Mouse (Mus musculus): ENCODE results near the gene Gpbar1. TPM values are rescaled to one million over a fixed set of nuclear protein-coding genes. Genes with fewer than 3 reads are reported as not detected.
A peak's percentile ranks its signal among the peaks of the same experiment; 100 is the strongest.

The Gpbar1 gene
- polyA plus RNA-seq, 1 experiment, result not detected

DNA sequence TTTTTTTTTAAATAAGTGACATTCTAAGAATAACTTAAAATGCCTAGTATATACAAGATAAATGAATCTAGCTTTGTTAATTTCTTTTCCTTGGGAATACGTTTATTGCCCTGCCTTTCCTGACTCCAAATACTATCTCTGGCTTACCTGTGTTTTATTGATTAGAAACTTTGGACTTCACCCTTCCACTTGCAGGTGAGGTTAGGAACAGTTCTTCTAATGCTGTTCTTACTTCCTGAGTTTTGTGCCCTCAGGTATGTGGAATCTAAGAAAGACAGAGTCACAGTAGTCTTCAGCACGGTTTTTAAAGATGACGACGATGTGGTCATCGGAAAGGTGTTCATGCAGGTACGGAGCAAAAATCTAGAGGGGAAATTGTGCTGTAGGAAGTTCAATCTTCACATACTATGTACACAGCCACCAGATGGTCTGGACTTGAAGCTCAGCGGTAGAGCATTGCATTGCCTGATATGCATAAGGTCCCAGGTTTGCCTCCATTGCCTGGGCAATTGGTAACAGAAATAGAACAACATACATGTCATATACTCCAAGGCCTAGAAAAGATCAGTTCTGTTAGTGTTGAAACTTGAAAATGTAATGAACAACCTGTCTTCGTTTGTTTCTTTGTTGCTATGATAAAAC, 22.5 kb upstream of the Gpbar1 start:
- H3K27ac ChIP-seq (replicated peaks; ENCODE audit: low read depth, low read length), result no peak overlapping the region
- no peak overlapping the region for H3K4me3 ChIP-seq (ENCODE audit: insufficient read depth, low read depth, low read length)

DNA sequence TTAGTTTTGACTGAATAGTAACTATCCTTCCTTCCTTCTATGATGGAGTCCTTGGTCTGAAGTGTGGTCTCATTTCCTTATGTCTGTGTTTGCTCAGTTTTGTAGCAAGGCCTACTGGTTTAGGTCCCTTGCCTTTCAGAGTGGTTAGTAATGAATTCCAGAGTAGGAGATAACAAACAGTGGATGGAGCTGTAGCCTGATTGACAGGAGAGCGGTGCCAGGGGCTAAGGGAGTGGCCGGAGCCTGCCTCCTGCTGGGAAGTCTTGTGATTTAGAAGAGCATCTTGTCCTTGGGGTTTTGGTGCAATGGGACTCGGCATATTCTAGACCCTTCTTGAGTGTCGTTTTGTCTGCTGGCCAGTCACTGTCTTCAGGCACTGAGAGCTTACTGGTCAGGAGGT, 21.6 kb upstream of the Gpbar1 start:
- Histone ChIP-seq H3K4me1 (ENCODE audit: control insufficient read depth, insufficient read depth, insufficient read length, low read length) (no peaks in the 10 kb centered on the region), H3K4me3 (ENCODE audit: insufficient read depth, low read depth, low read length) (no peak overlapping the region), H3K27ac (replicated peaks; ENCODE audit: low read depth, low read length) (no peak overlapping the region)

More for the DNA sequence above, 22.5 kb upstream of the Gpbar1 start:
- H3K4me1 ChIP-seq (ENCODE audit: control insufficient read depth, insufficient read depth, insufficient read length, low read length), result no peaks in the 10 kb centered on the region

DNA sequence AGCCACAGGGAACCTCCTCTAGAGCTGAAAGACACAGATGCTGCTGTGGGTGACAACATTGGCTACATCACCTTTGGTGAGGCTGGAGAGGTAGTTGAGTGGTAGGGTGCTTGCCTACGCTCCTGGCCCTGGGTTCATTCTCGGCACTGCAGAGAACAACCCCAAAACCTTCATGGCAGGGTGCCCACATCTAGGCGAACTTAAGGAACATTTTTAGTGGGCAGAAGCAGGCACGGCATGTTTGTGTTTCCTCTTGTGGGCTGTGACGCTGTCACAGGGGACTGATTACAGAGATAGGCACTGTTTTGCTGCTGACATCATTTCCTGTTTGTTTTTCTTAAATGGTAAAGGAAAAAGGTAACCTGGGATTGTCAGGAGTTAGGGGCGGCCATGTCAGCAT, 15.8 kb upstream of the Gpbar1 start:
- no peak overlapping the region for H3K4me3 ChIP-seq (ENCODE audit: insufficient read depth, low read depth, low read length)
- peaks cover 2% of the 10 kb centered on the region; the same call in 1 of the 2 replicates for H3K4me1 ChIP-seq (ENCODE audit: control insufficient read depth, insufficient read depth, insufficient read length, low read length)
- 0 out of 2 replicates have a peak overlapping the region, but pooled peaks have one; percentile 9 for H3K27ac ChIP-seq (replicated peaks; ENCODE audit: low read depth, low read length)

DNA sequence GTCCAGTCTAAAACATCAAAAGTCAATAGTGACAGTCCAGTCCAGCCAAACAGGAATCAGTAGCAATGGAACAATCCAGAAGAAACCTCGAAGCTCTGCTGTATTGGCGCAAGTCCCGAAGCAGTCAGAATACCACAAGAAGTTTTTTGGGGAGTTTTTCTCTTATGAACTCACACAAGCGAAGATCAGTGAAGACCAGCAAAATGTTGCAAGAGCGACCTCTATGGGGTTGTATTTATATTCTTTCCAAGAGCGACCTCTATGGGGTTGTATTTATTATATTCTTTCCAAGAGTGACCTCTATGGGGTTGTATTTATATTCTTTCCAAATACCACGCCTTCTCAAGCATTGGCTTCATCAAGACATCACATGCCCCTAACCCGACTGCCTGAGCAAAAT, 9.6 kb upstream of the Gpbar1 start:
- no peak overlapping the region for H3K27ac ChIP-seq (replicated peaks; ENCODE audit: low read depth, low read length)
- H3K4me3 ChIP-seq (ENCODE audit: insufficient read depth, low read depth, low read length), result no peak overlapping the region
- H3K4me1 ChIP-seq (ENCODE audit: control insufficient read depth, insufficient read depth, insufficient read length, low read length), result no peaks in the 10 kb centered on the region

DNA sequence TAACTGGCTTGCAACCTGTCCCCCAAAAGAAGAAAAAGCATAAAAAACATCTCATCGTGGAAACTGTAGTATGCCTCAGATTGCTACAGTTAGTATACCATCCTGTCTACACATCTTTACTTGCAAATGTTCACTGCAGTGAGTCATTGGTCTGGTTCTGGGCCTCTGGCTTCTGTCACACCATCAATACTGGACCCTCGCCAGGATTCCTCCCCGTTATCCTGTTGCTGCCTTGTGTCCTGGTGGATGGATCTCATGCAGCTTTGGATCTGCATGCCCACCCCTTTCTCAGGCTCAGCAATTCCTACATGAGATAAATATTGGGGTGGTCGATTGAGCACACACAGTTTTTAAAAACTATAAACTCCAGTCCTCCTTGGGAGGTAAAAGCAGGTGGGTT, 6.7 kb upstream of the Gpbar1 start:
- Histone ChIP-seq H3K27ac (replicated peaks; ENCODE audit: low read depth, low read length) (no peak overlapping the region), H3K4me1 (ENCODE audit: control insufficient read depth, insufficient read depth, insufficient read length, low read length) (no peaks in the 10 kb centered on the region)

DNA sequence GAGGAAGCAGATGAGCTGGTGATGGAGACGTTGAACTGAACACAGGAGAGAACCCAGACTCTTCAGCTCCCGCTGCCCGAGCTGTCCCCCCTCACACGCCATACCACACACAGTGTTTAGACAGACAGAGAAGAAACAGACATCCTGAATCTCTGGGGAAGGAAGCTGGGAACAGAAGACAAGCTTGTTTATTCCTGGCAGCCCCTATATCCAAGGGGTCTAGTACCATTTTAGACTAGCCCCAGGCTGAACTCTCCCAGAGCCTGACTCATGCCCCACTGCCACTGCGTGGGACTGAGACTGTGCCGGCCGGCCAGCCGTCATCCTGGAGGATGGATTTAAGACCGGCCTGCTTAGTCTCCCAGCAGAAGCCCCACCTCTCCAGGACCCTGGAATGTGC, 3.3 kb upstream of the Gpbar1 start:
- Histone ChIP-seq H3K4me3 (ENCODE audit: insufficient read depth, low read depth, low read length) (no peak overlapping the region), H3K27ac (replicated peaks; ENCODE audit: low read depth, low read length) (no peak overlapping the region), H3K4me1 (ENCODE audit: control insufficient read depth, insufficient read depth, insufficient read length, low read length) (no peaks in the 10 kb centered on the region)

More for the DNA sequence above, 6.7 kb upstream of the Gpbar1 start:
- H3K4me3 ChIP-seq (ENCODE audit: insufficient read depth, low read depth, low read length), result no peak overlapping the region

DNA sequence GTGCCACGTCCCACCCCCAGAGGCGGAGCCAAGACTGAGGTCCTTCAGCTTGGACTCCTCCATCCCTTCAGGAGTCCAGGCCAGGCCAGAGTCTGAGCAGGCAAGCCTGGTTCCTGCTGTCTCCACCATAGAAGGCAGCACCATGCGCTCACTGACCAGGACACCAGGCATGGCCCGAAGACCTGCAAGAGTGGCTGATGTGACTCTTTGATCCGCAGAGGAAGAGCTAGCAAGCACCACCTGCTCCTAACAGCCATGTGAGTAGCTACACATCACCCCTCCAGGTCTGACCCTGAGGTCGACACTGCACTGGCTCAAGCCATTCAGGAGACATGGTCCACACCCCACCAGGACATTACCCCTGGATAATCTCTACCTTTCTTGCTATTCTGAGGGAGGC, 1.3 kb upstream of the Gpbar1 start:
- Histone ChIP-seq H3K4me3 (ENCODE audit: insufficient read depth, low read depth, low read length) (no peak overlapping the region), H3K27ac (replicated peaks; ENCODE audit: low read depth, low read length) (no peak overlapping the region), H3K4me1 (ENCODE audit: control insufficient read depth, insufficient read depth, insufficient read length, low read length) (no peaks in the 10 kb centered on the region)

DNA sequence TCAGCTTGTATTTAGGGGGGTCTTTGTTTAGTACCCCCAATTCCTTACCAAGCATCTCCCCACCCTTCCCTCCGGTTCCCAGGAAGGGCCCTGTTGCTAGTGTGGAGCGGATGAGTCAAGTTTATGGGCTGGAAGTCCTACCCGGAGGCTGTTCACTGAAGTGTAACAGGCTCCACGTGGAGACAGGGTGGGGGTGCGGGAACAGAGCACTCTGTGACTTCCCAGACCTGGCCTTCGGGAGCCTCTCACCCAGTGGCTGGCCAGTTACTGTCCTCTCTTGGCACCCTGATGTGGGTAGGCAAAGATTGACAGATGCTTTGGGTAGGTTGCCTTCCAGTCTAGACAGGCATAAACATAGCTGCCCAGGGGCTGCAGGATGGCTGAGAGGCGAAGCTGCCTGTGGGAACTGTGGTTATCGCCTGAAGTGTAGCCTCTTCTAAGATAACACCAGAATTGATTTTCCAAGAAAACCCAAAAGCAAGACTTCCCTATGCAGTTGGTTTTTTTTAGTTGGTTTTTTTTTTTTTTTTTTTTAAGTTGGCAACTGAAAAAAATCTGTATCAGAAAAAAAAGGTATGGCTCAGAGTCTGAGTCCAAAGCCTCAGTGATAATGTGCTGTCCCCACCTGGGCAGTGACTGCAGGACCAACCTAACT, 340 bp upstream of the Gpbar1 start:
- Histone ChIP-seq H3K4me3 (ENCODE audit: insufficient read depth, low read depth, low read length) (no peak overlapping the region), H3K4me1 (ENCODE audit: control insufficient read depth, insufficient read depth, insufficient read length, low read length) (no peaks in the 10 kb centered on the region), H3K27ac (replicated peaks; ENCODE audit: low read depth, low read length) (no peak overlapping the region)

DNA sequence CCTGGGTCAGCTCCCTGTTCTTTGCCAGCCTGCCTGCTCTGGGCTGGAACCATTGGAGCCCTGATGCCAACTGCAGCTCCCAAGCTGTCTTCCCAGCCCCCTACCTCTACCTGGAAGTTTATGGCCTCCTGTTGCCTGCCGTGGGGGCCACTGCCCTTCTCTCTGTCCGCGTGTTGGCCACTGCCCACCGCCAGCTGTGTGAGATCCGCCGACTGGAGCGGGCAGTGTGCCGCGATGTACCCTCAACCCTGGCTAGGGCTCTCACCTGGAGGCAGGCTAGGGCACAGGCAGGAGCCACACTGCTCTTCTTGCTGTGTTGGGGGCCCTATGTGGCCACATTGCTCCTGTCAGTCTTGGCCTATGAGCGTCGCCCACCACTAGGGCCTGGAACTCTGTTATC, 638 bp downstream of the Gpbar1 start:
- no peak overlapping the region for H3K27ac ChIP-seq (replicated peaks; ENCODE audit: low read depth, low read length)
- no peak overlapping the region for H3K4me3 ChIP-seq (ENCODE audit: insufficient read depth, low read depth, low read length)
- H3K4me1 ChIP-seq (ENCODE audit: control insufficient read depth, insufficient read depth, insufficient read length, low read length), result no peaks in the 10 kb centered on the region

DNA sequence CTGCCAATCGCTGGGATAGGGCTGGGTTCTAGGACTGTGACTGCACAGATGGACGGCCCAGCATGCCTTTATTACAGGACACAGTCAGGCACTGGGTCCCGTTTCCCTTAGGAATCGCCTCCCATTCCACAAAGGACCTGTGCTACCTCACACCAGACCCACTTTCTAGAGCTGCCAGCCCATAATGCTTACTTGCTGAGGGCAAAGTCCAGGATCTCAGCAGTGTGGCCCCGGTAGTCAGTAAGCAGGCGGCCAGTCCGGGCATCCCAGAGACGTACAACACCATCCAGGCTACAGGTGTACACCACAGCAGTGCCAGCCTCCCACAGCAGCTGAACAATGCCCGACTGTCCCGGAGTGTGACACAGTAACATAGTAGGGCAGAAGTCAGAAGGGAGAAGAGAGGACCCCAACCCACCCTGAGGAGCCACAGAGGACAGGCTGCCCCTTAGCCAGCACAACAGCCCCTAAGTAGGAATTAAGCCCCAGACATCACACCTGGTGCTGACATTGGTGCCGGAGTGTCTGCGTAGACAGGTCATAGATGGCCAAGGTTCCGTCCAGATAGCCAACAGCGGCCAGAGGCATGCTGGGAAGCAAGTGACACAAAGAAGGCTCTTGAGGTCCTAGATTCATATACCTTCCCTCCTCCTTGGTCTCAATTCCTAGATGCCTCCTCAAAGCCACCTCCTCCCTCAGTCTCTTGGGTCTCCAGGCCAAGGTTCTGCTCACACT, 2.4 kb downstream of the Gpbar1 start:
- Histone ChIP-seq H3K27ac (replicated peaks; ENCODE audit: low read depth, low read length) (no peak overlapping the region), H3K4me3 (ENCODE audit: insufficient read depth, low read depth, low read length) (no peak overlapping the region), H3K4me1 (ENCODE audit: control insufficient read depth, insufficient read depth, insufficient read length, low read length) (no peaks in the 10 kb centered on the region)

DNA sequence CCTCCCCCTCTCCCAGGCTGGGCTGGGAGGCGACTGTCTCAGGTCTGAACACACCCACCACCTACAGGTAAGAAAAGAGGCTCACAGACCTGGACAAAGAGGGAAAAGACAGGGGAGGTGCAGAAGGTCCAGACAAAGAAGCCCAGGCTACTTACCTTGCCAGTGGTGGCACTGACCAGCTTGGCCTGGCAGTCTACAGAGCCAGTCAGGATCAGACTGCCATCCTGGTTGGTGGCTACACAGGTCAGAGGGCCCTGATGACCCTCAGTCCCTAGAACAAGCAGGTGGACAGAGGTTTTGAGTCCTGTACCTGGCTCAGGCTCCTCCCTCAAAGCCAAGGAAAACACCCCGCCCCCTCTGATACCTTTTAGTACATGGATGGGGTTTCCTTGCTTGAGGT, 3.0 kb downstream of the Gpbar1 start:
- Histone ChIP-seq H3K4me3 (ENCODE audit: insufficient read depth, low read depth, low read length) (no peak overlapping the region), H3K27ac (replicated peaks; ENCODE audit: low read depth, low read length) (no peak overlapping the region)

DNA sequence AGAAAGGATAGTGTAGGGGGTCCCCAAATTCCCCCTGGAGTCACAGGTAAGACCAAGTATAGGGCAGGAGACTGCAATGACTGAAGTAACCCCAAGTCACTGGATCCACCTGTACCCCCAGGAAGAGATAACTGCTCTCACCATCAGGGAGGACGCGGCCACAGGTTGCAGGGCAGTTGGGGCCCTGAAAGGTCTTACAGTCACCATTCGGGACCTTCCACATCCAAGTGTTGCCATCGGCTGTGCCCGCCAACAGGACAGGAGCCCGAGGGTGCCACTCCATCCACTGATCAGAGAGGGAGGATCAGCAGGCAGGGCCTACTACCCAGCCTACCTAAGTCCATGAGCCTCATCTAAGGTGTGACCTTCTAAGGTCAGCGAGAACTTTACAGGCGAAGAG, 3.5 kb downstream of the Gpbar1 start:
- Histone ChIP-seq H3K4me1 (ENCODE audit: control insufficient read depth, insufficient read depth, insufficient read length, low read length) (no peaks in the 10 kb centered on the region; the same call in 1 of the 2 replicates), H3K27ac (replicated peaks; ENCODE audit: low read depth, low read length) (no peak overlapping the region), H3K4me3 (ENCODE audit: insufficient read depth, low read depth, low read length) (no peak overlapping the region)

More for the DNA sequence above, 3.0 kb downstream of the Gpbar1 start:
- H3K4me1 ChIP-seq (ENCODE audit: control insufficient read depth, insufficient read depth, insufficient read length, low read length), result no peaks in the 10 kb centered on the region; the same call in 1 of the 2 replicates

DNA sequence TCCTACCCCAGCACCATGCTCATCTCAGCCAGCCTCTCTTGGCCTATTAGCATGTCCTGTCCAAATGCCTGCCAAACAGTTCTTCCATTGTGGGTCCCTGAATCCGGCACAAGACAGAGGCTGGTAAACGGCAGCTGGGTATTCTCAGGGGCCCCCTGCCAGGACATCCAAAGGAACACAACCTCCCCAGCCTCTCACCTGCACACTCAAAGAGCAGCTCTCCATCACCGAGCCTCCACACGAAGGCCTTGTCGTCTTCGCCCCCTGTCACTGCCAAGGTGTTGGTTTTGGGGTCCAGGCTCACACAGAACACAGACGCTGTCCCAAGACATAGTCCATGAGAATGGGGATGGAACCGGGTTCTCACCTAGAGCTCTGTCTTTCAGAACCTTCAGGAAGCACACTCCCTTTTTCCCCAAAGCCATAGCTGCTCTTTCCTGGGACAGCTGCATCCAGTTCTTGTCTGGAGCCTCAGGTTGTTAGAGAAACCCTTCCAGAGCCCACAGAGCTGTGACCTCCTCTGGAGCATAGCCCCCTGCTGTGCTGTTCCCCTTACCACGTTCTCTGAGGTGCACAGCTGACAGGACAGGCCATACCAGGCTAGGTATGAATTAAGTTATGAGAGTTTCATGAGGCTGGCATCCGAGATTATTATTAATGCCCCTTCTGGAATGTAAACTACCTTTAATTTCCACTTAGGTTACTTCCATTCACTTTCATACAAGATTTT, 4.7 kb downstream of the Gpbar1 start:
- H3K4me3 ChIP-seq (ENCODE audit: insufficient read depth, low read depth, low read length), result no peak overlapping the region
- no peak overlapping the region for H3K27ac ChIP-seq (replicated peaks; ENCODE audit: low read depth, low read length)
- no peaks in the 10 kb centered on the region; the same call in 1 of the 2 replicates for H3K4me1 ChIP-seq (ENCODE audit: control insufficient read depth, insufficient read depth, insufficient read length, low read length)

DNA sequence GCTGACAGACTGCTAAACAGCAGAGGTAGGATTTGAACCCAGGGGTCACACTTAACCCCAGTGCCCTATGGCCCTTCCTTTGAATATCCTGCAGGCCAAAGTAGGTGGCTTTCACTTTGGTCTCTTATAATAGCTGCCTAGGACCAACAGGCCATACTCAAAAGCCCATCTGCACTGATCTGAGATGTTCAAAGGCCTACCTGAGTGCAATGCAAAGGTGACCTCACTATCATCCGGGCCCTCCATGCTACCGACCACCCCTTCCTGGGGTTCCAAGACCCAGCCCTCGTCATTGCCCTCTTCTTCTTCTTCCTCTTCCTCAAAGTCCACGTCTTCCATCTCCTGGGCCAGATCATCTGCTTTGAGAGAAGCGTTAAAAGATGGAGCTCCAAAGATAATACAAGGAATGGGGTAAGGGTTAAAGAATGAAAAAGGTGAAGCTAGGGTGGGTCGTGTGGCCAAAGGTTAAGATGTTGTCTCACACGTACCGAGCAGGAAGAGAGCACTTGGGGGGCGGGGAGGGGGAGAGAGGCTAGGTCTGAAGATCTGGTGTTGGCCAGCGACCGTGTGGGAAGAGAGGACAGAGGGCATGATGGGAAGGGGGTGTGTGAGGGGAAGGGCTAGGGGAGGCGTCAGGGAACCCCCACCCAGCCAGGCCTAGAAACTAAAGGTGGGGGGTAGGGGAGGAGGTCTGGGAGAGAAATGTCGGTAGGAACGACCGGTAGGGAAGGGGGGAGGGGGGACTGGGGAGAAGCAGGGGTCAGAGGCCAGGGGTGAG, 5.5 kb downstream of the Gpbar1 start:
- no peak overlapping the region; the same call in 1 of the 2 replicates for H3K27ac ChIP-seq (replicated peaks; ENCODE audit: low read depth, low read length)
- H3K4me3 ChIP-seq (ENCODE audit: insufficient read depth, low read depth, low read length), result peak overlapping the region; percentile 75
- no peaks in the 10 kb centered on the region; the same call in 1 of the 2 replicates for H3K4me1 ChIP-seq (ENCODE audit: control insufficient read depth, insufficient read depth, insufficient read length, low read length)

Measured in brown adipose tissue, adult 24 weeks (tissue).